Mouse (Mus musculus): ENCODE measurements around the gene Tcerg1l.
A peak's percentile ranks its signal among the peaks of the same experiment; 100 is the strongest.

Gene Tcerg1l

GRCm38 (mm10) chr7:138365519-138365918, 32.0 kb downstream of the Tcerg1l start:
- DNase-seq (ENCODE audit: low read depth, low spot score), result peak; percentile 67

- DNase-seq (ENCODE audit: low read depth, low spot score), result peak; percentile 21
These were observed 40.1 kb downstream of the Tcerg1l start for GRCm38 (mm10) chr7:138357475-138357874.

- DNase-seq (ENCODE audit: low read depth, low spot score), result no peak
These were observed 40.7 kb downstream of the Tcerg1l start for GRCm38 (mm10) chr7:138356655-138357449.

GRCm38 (mm10) chr7:138345451-138345850, 52.1 kb downstream of the Tcerg1l start:
- no peak for DNase-seq (ENCODE audit: low read depth, low spot score)

GRCm38 (mm10) chr7:138338451-138338850, 59.1 kb downstream of the Tcerg1l start:
- DNase-seq (ENCODE audit: low read depth, low spot score), result no peak

- no peak for DNase-seq (ENCODE audit: low read depth, low spot score)
These were observed 59.6 kb downstream of the Tcerg1l start for GRCm38 (mm10) chr7:138337946-138338345.

GRCm38 (mm10) chr7:138332504-138333168, 64.9 kb downstream of the Tcerg1l start:
- no peak for DNase-seq (ENCODE audit: low read depth, low spot score)

GRCm38 (mm10) chr7:138331266-138331665, 66.3 kb downstream of the Tcerg1l start:
- no peak for DNase-seq (ENCODE audit: low read depth, low spot score)

- peak; percentile 60 for DNase-seq (ENCODE audit: low read depth, low spot score)
These were observed 68.9 kb downstream of the Tcerg1l start for GRCm38 (mm10) chr7:138328637-138329036.

- no peak for DNase-seq (ENCODE audit: low read depth, low spot score)
These were observed 70.8 kb downstream of the Tcerg1l start for GRCm38 (mm10) chr7:138326760-138327159.

GRCm38 (mm10) chr7:138313733-138314132, 83.8 kb downstream of the Tcerg1l start:
- DNase-seq (ENCODE audit: low read depth, low spot score), result no peak

- no peak for DNase-seq (ENCODE audit: low read depth, low spot score)
These were observed 91.4 kb downstream of the Tcerg1l start for GRCm38 (mm10) chr7:138306126-138306525.

- no peak for DNase-seq (ENCODE audit: low read depth, low spot score)
These were observed 112.7 kb downstream of the Tcerg1l start for GRCm38 (mm10) chr7:138284790-138285189.

GRCm38 (mm10) chr7:138275263-138275662, 122.3 kb downstream of the Tcerg1l start:
- peak; percentile 12 for DNase-seq (ENCODE audit: low read depth, low spot score)

- DNase-seq (ENCODE audit: low read depth, low spot score), result no peak
These were observed 126.2 kb downstream of the Tcerg1l start for GRCm38 (mm10) chr7:138271328-138271727.

GRCm38 (mm10) chr7:138269386-138269785, 128.1 kb downstream of the Tcerg1l start:
- DNase-seq (ENCODE audit: low read depth, low spot score), result no peak

GRCm38 (mm10) chr7:138267976-138268646, 129.4 kb downstream of the Tcerg1l start:
- DNase-seq (ENCODE audit: low read depth, low spot score), result peak; percentile 83

GRCm38 (mm10) chr7:138248612-138249011, 148.9 kb downstream of the Tcerg1l start:
- no peak for DNase-seq (ENCODE audit: low read depth, low spot score)

- DNase-seq (ENCODE audit: low read depth, low spot score), result peak; percentile 63
These were observed 149.4 kb downstream of the Tcerg1l start for GRCm38 (mm10) chr7:138248176-138248575.

GRCm38 (mm10) chr7:138246684-138247083, 150.8 kb downstream of the Tcerg1l start:
- peak; percentile 20 for DNase-seq (ENCODE audit: low read depth, low spot score)

GRCm38 (mm10) chr7:138242229-138242628, 155.3 kb downstream of the Tcerg1l start:
- no peak for DNase-seq (ENCODE audit: low read depth, low spot score)

GRCm38 (mm10) chr7:138237708-138238225, 159.8 kb downstream of the Tcerg1l start:
- no peak for DNase-seq (ENCODE audit: low read depth, low spot score)

All from brain, adult 2 months (tissue).